21 mouse cellular contexts compared by ENCODE assay signal in the genomic region with DNA sequence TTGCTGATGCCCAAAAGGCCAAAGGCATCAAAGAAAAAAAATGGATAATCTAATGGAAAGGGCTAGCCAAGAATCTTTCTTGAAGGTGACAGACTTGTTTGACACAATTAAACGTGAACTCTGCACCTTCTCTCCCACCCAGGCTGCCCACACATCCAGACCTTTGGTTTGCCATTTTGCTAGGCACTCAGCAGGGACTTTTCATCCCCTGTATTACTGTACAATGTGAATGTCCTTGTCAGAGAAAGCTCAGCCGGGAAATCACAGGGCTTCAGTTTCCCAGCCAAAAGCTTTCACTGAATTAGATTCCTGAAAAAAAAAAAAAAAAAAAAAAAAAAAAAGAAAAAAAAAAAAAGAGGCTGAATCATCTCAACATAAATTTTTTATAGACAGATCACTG. TPM values are rescaled to one million over a fixed set of nuclear protein-coding genes. Genes with fewer than 3 reads are reported as not detected.
"Had no signal": no experiment of that assay in that cellular context is flagged by ENCODE, and none has a peak within 500 bp of the region (broad histone marks: within the 10 kb centered on the region; RNA-seq: fewer than 3 reads in every experiment).

No protein-coding gene starts in this region.

- H3K36me3 ChIP-seq: limb, embryonic 12.5 days; limb, embryonic 15.5 days; neural tube, embryonic 15.5 days; stomach, embryonic 15.5 days had no signal

- ATAC-seq: liver, postnatal 0 days; lung, postnatal 0 days had no signal

- H3K4me1 ChIP-seq: kidney, embryonic 15.5 days; limb, embryonic 12.5 days; limb, embryonic 15.5 days; neural tube, embryonic 12.5 days; stomach, embryonic 15.5 days had no signal

- H3K9ac ChIP-seq: kidney, embryonic 15.5 days; limb, embryonic 12.5 days; limb, embryonic 15.5 days; liver, embryonic 14.5 days; liver, postnatal 0 days; lung, embryonic 14.5 days; neural tube, embryonic 12.5 days; neural tube, embryonic 15.5 days; stomach, embryonic 15.5 days had no signal

- H3K4me2 ChIP-seq: kidney, embryonic 15.5 days; limb, embryonic 12.5 days; limb, embryonic 15.5 days; liver, embryonic 11.5 days; lung, embryonic 14.5 days; neural tube, embryonic 12.5 days; neural tube, embryonic 15.5 days; stomach, embryonic 15.5 days had no signal

- DNase-seq: kidney, adult 8-10 months; kidney, postnatal 10 days; kidney, postnatal 36 days; layer of hippocampus, postnatal 36 days; left cerebral cortex, postnatal 4 days; liver, postnatal 0 days; lung, embryonic 14.5 days; right cerebral cortex, postnatal 25 days; spleen, adult 18-20 months; thymus, postnatal 36 days had no signal

- H3K4me3 ChIP-seq: kidney, embryonic 15.5 days; limb, embryonic 12.5 days; limb, embryonic 15.5 days; neural tube, embryonic 12.5 days; neural tube, embryonic 15.5 days; stomach, embryonic 15.5 days had no signal

- H3K9me3 ChIP-seq: kidney, embryonic 15.5 days; limb, embryonic 15.5 days; neural tube, embryonic 12.5 days; neural tube, embryonic 15.5 days; stomach, embryonic 15.5 days had no signal

- H3K27me3 ChIP-seq: kidney, embryonic 15.5 days; limb, embryonic 12.5 days; limb, embryonic 15.5 days; neural tube, embryonic 12.5 days; neural tube, embryonic 15.5 days; stomach, embryonic 15.5 days had no signal

- H3K27ac ChIP-seq: kidney, embryonic 15.5 days; limb, embryonic 12.5 days; limb, embryonic 15.5 days; liver, embryonic 14.5 days; macrophage; neural tube, embryonic 12.5 days; neural tube, embryonic 15.5 days; stomach, embryonic 15.5 days had no signal

RNA-seq across cellular contexts. Expression of gene Plch1, which starts 34.2 kb away (rescaled TPM):
- total RNA-seq: megakaryocyte, adult 5-6 weeks had no signal
- polyA plus RNA-seq: macrophage had no signal
